Mouse (Mus musculus) liver, embryonic 14.5 days (tissue): Measurements from ENCODE around the gene Atg101.

Source experiments
- CTCF ChIP-seq: IDR thresholded peaks from 2 replicates; pipeline ENCODE4 v1.5.1; 2016; ENCODE audit warnings: antibody characterized with exemption, low read depth, control low read depth
- EP300 ChIP-seq: IDR thresholded peaks from 2 replicates; pipeline ENCODE4 v1.6.1; 2016; ENCODE audit warnings: antibody characterized with exemption, low read depth

GRCm38 (mm10) chr15:101321126-101321525, 37.1 kb downstream of the Atg101 start:
- TF ChIP-seq CTCF (no peak), EP300 (no peak)
